Mouse (Mus musculus) hindbrain, embryonic 11.5 days (tissue): ENCODE measurements around the gene Vwa8. TPM values are rescaled to one million over a fixed set of nuclear protein-coding genes. Genes with fewer than 3 reads are reported as not detected.

Source experiments
- ATAC-seq: fragments of 200-750 bp; cut with Nextera tagmentation; 2 replicates; pipeline ENCODE4 v1.8.0; 2017; ENCODE audit warnings: mild to moderate bottlenecking, moderate TSS enrichment, moderate library complexity; ENCODE audit not compliant: low FRiP score
- DNase-seq: peaks from one replicate; pipeline ENCODE4 v3.0.0-alpha.2; 2015; ENCODE audit warnings: low spot score
- H3K27ac ChIP-seq: fragments of 300-500 bp; sonication (generic); 2 replicates; pipeline ENCODE4 v1.5.1; 2014; ENCODE audit warnings: mild to moderate bottlenecking, low read depth, low read length
- H3K27me3 ChIP-seq: fragments of 300-500 bp; sonication (generic); 2 replicates; pipeline ENCODE4 v1.6.1; 2014; ENCODE audit warnings: mild to moderate bottlenecking, low read length, moderate library complexity, mixed read lengths; ENCODE audit not compliant: control insufficient read depth, insufficient read depth
- H3K36me3 ChIP-seq: fragments of 300-500 bp; sonication (generic); 2 replicates; pipeline ENCODE4 v1.6.1; 2014; ENCODE audit warnings: mild to moderate bottlenecking, low read length, moderate library complexity, mixed read lengths; ENCODE audit not compliant: control insufficient read depth, insufficient read depth
- H3K4me1 ChIP-seq: fragments of 300-500 bp; sonication (generic); replicated peaks from 2 replicates; pipeline ENCODE4 v1.6.1; 2014; ENCODE audit warnings: low read length, mixed read lengths; ENCODE audit not compliant: control insufficient read depth, insufficient read depth
- H3K4me2 ChIP-seq: fragments of 300-500 bp; sonication (generic); replicated peaks from 2 replicates; pipeline ENCODE4 v1.6.1; 2014; ENCODE audit warnings: mild to moderate bottlenecking, low read depth, low read length
- H3K4me3 ChIP-seq: fragments of 300-500 bp; sonication (generic); 2 replicates; pipeline ENCODE4 v1.5.1; 2014; ENCODE audit warnings: low read depth, low read length
- H3K9ac ChIP-seq: fragments of 300-500 bp; sonication (generic); 2 replicates; pipeline ENCODE4 v1.6.1; 2014; ENCODE audit warnings: low read depth, low read length
- H3K9me3 ChIP-seq: fragments of 300-500 bp; sonication (generic); 2 replicates; pipeline ENCODE4 v1.6.1; 2016; ENCODE audit warnings: low read length; ENCODE audit not compliant: control insufficient read depth
- WGBS: fragments of 180-500 bp; shearing (Covaris S2); extraction: QIAGEN DNeasy Blood & Tissue Kit; methylation state at CpG from one replicate; pipeline ENCODE4 v1.1.7; 2014; 5-methylcytosine and 5-hydroxymethylcytosine counted together
- polyA plus RNA-seq: library from polyadenylated mRNA; unstranded; fragments of >200 nt; fragmentation: Nextera tagmentation; extraction: Ambion mirVana; gene quantifications from 2 replicates; pipeline ENCODE4 v1.2.1, GENCODE M21; 2014

The Vwa8 gene
- polyA plus RNA-seq, 1 experiment from 2014 or later: 7.2 TPM

- ATAC-seq (no peak), DNase-seq (no peak)
- no peak overlapping the region for H3K4me3 ChIP-seq
- no peak overlapping the region for H3K27ac ChIP-seq
- H3K9ac ChIP-seq: no peak overlapping the region
- H3K36me3 ChIP-seq: no peaks in the 10 kb centered on the region
- no peak overlapping the region for H3K4me2 ChIP-seq
- no peaks in the 10 kb centered on the region for H3K4me1 ChIP-seq
- WGBS: 77% methylated on average over 11 of the region's 11 CpGs
- no peaks in the 10 kb centered on the region for H3K9me3 ChIP-seq
- no peaks in the 10 kb centered on the region for H3K27me3 ChIP-seq
Observed at GRCm38 (mm10) chr14:79049544-79049943, 200.7 kb downstream of the Vwa8 start.

GRCm38 (mm10) chr14:79065636-79066035, 216.8 kb downstream of the Vwa8 start:
- H3K27me3 ChIP-seq: no peaks in the 10 kb centered on the region
- WGBS: 95% methylated on average over 3 of the region's 3 CpGs
- no peaks in the 10 kb centered on the region for H3K36me3 ChIP-seq
- H3K9ac ChIP-seq: no peak overlapping the region
- no peak overlapping the region for H3K4me3 ChIP-seq
- H3K27ac ChIP-seq: no peak overlapping the region
- no peaks in the 10 kb centered on the region for H3K4me1 ChIP-seq
- DNase-seq (no peak), ATAC-seq (no peak)
- no peak overlapping the region for H3K4me2 ChIP-seq
- H3K9me3 ChIP-seq: no peaks in the 10 kb centered on the region

GRCm38 (mm10) chr14:79069515-79069914, 220.7 kb downstream of the Vwa8 start:
- no peak for DNase-seq
- Histone ChIP-seq H3K9me3 (no peaks in the 10 kb centered on the region), H3K27ac (no peak overlapping the region), H3K36me3 (no peaks in the 10 kb centered on the region), H3K4me1 (no peaks in the 10 kb centered on the region), H3K4me2 (no peak overlapping the region), H3K27me3 (no peaks in the 10 kb centered on the region), H3K9ac (no peak overlapping the region), H3K4me3 (no peak overlapping the region)
- no peak for ATAC-seq
- WGBS: 94% methylated on average over 1 of the region's 1 CpGs

- ATAC-seq (no peak), DNase-seq (no peak)
- Histone ChIP-seq H3K9me3 (no peaks in the 10 kb centered on the region), H3K36me3 (no peaks in the 10 kb centered on the region), H3K4me3 (no peak overlapping the region), H3K27me3 (no peaks in the 10 kb centered on the region), H3K4me1 (no peaks in the 10 kb centered on the region), H3K9ac (no peak overlapping the region), H3K4me2 (no peak overlapping the region), H3K27ac (no peak overlapping the region)
- WGBS: 91% methylated on average over 8 of the region's 8 CpGs
Observed at GRCm38 (mm10) chr14:79074786-79075185, 225.9 kb downstream of the Vwa8 start.

GRCm38 (mm10) chr14:79076560-79077300, 227.9 kb downstream of the Vwa8 start:
- Histone ChIP-seq H3K4me3 (no peak overlapping the region), H3K9me3 (no peaks in the 10 kb centered on the region), H3K27ac (no peak overlapping the region), H3K4me1 (no peaks in the 10 kb centered on the region), H3K9ac (no peak overlapping the region), H3K27me3 (no peaks in the 10 kb centered on the region), H3K4me2 (no peak overlapping the region), H3K36me3 (no peaks in the 10 kb centered on the region)
- ATAC-seq (no peak), DNase-seq (no peak)
- WGBS: 86% methylated on average over 9 of the region's 9 CpGs

- 87% methylated on average over 7 of the region's 7 CpGs for WGBS
- Histone ChIP-seq H3K4me2 (no peak overlapping the region), H3K36me3 (no peaks in the 10 kb centered on the region), H3K27me3 (no peaks in the 10 kb centered on the region), H3K9me3 (no peaks in the 10 kb centered on the region), H3K9ac (no peak overlapping the region), H3K4me3 (no peak overlapping the region), H3K27ac (no peak overlapping the region), H3K4me1 (no peaks in the 10 kb centered on the region)
- ATAC-seq: no peak
- no peak for DNase-seq
Observed at GRCm38 (mm10) chr14:79083573-79083972, 234.7 kb downstream of the Vwa8 start.

- Histone ChIP-seq H3K27me3 (no peaks in the 10 kb centered on the region), H3K4me1 (no peaks in the 10 kb centered on the region), H3K36me3 (no peaks in the 10 kb centered on the region), H3K4me2 (no peak overlapping the region), H3K9me3 (no peaks in the 10 kb centered on the region), H3K27ac (no peak overlapping the region), H3K4me3 (no peak overlapping the region), H3K9ac (no peak overlapping the region)
- 87% methylated on average over 5 of the region's 5 CpGs for WGBS
- DNase-seq: no peak
- ATAC-seq: no peak
Observed at GRCm38 (mm10) chr14:79086006-79086405, 237.2 kb downstream of the Vwa8 start.

- Histone ChIP-seq H3K9me3 (no peaks in the 10 kb centered on the region; the same call in 1 of the 2 replicates), H3K27me3 (no peaks in the 10 kb centered on the region), H3K27ac (no peak overlapping the region), H3K4me2 (no peak overlapping the region), H3K9ac (no peak overlapping the region), H3K4me1 (no peaks in the 10 kb centered on the region), H3K4me3 (no peak overlapping the region), H3K36me3 (no peaks in the 10 kb centered on the region)
- ATAC-seq: no peak
- DNase-seq: no peak
- WGBS: 49% methylated on average over 2 of the region's 2 CpGs
Observed at GRCm38 (mm10) chr14:79089464-79089863, 240.6 kb downstream of the Vwa8 start.

- Histone ChIP-seq H3K4me2 (no peak overlapping the region), H3K27me3 (no peaks in the 10 kb centered on the region), H3K9ac (no peak overlapping the region), H3K36me3 (no peaks in the 10 kb centered on the region), H3K9me3 (no peaks in the 10 kb centered on the region; the same call in 1 of the 2 replicates), H3K4me3 (no peak overlapping the region), H3K27ac (no peak overlapping the region), H3K4me1 (no peaks in the 10 kb centered on the region)
- ATAC-seq: no peak
- WGBS: 94% methylated on average over 12 of the region's 12 CpGs
- DNase-seq: no peak
Observed at GRCm38 (mm10) chr14:79097181-79097580, 248.3 kb downstream of the Vwa8 start.
